Mouse (Mus musculus): ENCODE data around the gene Tsga8.

The Tsga8 gene

DNA sequence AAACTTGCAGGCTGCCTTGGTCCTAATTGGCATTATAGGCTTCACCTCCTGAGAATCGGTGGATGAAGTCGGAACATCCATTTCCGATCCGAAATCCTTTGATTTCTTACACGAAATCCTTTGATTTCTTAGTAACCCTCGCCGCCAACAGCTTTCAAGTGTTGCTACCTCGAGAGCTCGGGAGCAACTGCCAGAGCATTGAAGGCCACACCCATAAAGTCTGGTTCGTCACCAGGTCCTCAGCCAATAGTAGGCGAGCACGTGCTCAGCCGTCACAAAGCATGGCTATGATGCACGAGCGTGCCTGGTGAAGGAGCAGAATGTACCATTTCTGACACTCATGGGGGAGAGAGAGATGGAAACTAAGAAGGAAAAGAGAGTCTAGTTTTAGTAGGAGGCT lies at the start of gene Tsga8:
TSS of gene Tsga8 (minus strand) at position 327 of the 400 bp plus-strand sequence.
- no peak for DNase-seq (ENCODE audit: low read depth, low spot score)

Data from brain, embryonic 18.5 days (tissue).